Mouse (Mus musculus): ENCODE measurements around the gene Slc38a10. TPM values are rescaled to one million over a fixed set of nuclear protein-coding genes. Genes with fewer than 3 reads are reported as not detected.
A peak's percentile ranks its signal among the peaks of the same experiment; 100 is the strongest.

Gene Slc38a10
- total and polyA plus RNA-seq, 2 experiments from 2014 or later, result 65.9 to 139 TPM

GRCm38 (mm10) chr11:120159653-120160052 is 8.5 kb upstream of the Slc38a10 start:
- Histone ChIP-seq H3K9ac (replicated peaks; ENCODE audit: low read depth, low read length) (no peak overlapping the region), H3K4me1 (ENCODE audit: control insufficient read depth, insufficient read depth) (peaks cover 14% of the 10 kb centered on the region; the same call in 1 of the 2 replicates), H3K36me3 (replicated peaks; ENCODE audit: control insufficient read depth, insufficient read depth, low read length) (no peaks in the 10 kb centered on the region), H3K4me2 (ENCODE audit: low read depth, low read length) (no peak overlapping the region), H3K27ac (ENCODE audit: low read depth) (no peak overlapping the region), H3K4me3 (ENCODE audit: low read depth, low read length) (no peak overlapping the region), H3K9me3 (replicated peaks; ENCODE audit: control insufficient read depth, low read length) (no peaks in the 10 kb centered on the region), H3K27me3 (ENCODE audit: control insufficient read depth, insufficient read depth, low read length) (no peaks in the 10 kb centered on the region)
- 40% methylated on average over 5 of the region's 5 CpGs for WGBS
- no peak for ATAC-seq (ENCODE audit: insufficient read depth, low read depth)
- TF ChIP-seq EP300 (IDR thresholded peaks at IDR 0.05; ENCODE audit: low read depth) (no peak), CTCF (IDR thresholded peaks at IDR 0.05; ENCODE audit: low read depth) (no peak)
- DNase-seq (ENCODE audit: low spot score), result no peak

GRCm38 (mm10) chr11:120158828-120159227 is 7.7 kb upstream of the Slc38a10 start:
- 39% methylated on average over 5 of the region's 5 CpGs for WGBS
- no peaks in the 10 kb centered on the region for H3K9me3 ChIP-seq (replicated peaks; ENCODE audit: control insufficient read depth, low read length)
- peaks cover 14% of the 10 kb centered on the region; the same call in 1 of the 2 replicates for H3K4me1 ChIP-seq (ENCODE audit: control insufficient read depth, insufficient read depth)
- H3K9ac ChIP-seq (replicated peaks; ENCODE audit: low read depth, low read length), result no peak overlapping the region
- no peaks in the 10 kb centered on the region for H3K36me3 ChIP-seq (replicated peaks; ENCODE audit: control insufficient read depth, insufficient read depth, low read length)
- DNase-seq (ENCODE audit: low spot score) (no peak), ATAC-seq (ENCODE audit: insufficient read depth, low read depth) (0 out of 2 replicates have a peak, but pooled peaks have one; percentile 18)
- no peak overlapping the region for H3K4me3 ChIP-seq (ENCODE audit: low read depth, low read length)
- no peaks in the 10 kb centered on the region for H3K27me3 ChIP-seq (ENCODE audit: control insufficient read depth, insufficient read depth, low read length)
- no peak overlapping the region for H3K4me2 ChIP-seq (ENCODE audit: low read depth, low read length)
- TF ChIP-seq EP300 (IDR thresholded peaks at IDR 0.05; ENCODE audit: low read depth) (no peak), CTCF (IDR thresholded peaks at IDR 0.05; ENCODE audit: low read depth) (no peak)
- H3K27ac ChIP-seq (ENCODE audit: low read depth), result no peak overlapping the region

GRCm38 (mm10) chr11:120150440-120151112 is 570 bp downstream of the Slc38a10 start:
- peak overlapping the region; percentile 94 for H3K4me3 ChIP-seq (ENCODE audit: low read depth, low read length)
- H3K36me3 ChIP-seq (replicated peaks; ENCODE audit: control insufficient read depth, insufficient read depth, low read length), result 0 out of 2 replicates have a peak, but pooled peaks cover 7% of the 10 kb centered on the region
- peak overlapping the region; percentile 78 for H3K9ac ChIP-seq (replicated peaks; ENCODE audit: low read depth, low read length)
- WGBS, result under 1% methylated on average over 44 of the region's 44 CpGs
- H3K4me1 ChIP-seq (ENCODE audit: control insufficient read depth, insufficient read depth), result peaks cover 18% of the 10 kb centered on the region
- DNase-seq (ENCODE audit: low spot score) (peak; percentile 60), ATAC-seq (ENCODE audit: insufficient read depth, low read depth) (peak; percentile 13; the same call in 1 of the 2 replicates)
- H3K9me3 ChIP-seq (replicated peaks; ENCODE audit: control insufficient read depth, low read length), result no peaks in the 10 kb centered on the region
- TF ChIP-seq EP300 (IDR thresholded peaks at IDR 0.05; ENCODE audit: low read depth) (no peak), CTCF (IDR thresholded peaks at IDR 0.05; ENCODE audit: low read depth) (no peak)
- H3K4me2 ChIP-seq (ENCODE audit: low read depth, low read length), result peak overlapping the region; percentile 79
- H3K27ac ChIP-seq (ENCODE audit: low read depth), result peak overlapping the region; percentile 85
- no peaks in the 10 kb centered on the region for H3K27me3 ChIP-seq (ENCODE audit: control insufficient read depth, insufficient read depth, low read length)

DNA sequence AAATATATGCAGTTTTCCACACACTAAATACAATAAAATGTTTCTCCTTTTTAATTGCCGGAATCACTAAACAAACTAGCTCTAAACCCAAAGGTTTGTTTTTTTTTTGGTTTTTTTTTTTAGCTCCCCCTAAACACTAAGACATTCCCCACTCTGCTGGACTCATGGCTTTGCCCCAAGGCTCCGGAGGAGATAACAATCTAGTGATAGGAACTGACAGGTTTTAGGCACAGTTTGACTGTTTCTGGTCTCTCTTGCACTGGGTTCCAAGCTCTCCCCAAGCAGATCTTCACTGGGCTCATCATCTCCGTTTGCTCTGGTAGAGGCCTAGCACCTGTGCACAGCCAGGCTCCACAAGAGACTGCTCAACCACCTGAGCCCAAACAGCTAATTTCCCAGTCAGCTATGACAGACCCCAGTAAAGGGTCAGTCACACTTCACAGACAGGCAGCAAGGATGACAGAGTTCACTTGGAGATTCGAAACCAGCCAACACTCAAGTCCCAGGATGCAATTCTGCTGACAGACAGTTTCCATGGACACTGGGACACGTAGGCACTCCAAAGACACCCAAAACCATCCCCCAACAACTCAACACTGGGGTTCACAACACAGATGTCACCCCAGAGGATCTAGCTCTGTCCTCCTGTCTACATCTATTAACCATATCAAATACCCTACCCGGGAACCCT is 1.5 kb downstream of the Slc38a10 start:
- TF ChIP-seq CTCF (IDR thresholded peaks at IDR 0.05; ENCODE audit: low read depth), result no peak
- TF ChIP-seq EP300 (IDR thresholded peaks at IDR 0.05; ENCODE audit: low read depth), result no peak
- no peak overlapping the region; the same call in 1 of the 2 replicates for H3K27ac ChIP-seq (ENCODE audit: low read depth)
- WGBS, result 21% methylated on average over 6 of the region's 6 CpGs
- peaks cover 22% of the 10 kb centered on the region for H3K4me1 ChIP-seq (ENCODE audit: control insufficient read depth, insufficient read depth)
- peak overlapping the region; percentile 78 for H3K9ac ChIP-seq (replicated peaks; ENCODE audit: low read depth, low read length)
- H3K27me3 ChIP-seq (ENCODE audit: control insufficient read depth, insufficient read depth, low read length), result no peaks in the 10 kb centered on the region
- peak overlapping the region; percentile 94 for H3K4me3 ChIP-seq (ENCODE audit: low read depth, low read length)
- H3K9me3 ChIP-seq (replicated peaks; ENCODE audit: control insufficient read depth, low read length), result no peaks in the 10 kb centered on the region
- no peak for DNase-seq (ENCODE audit: low spot score)
- 0 out of 2 replicates have a peak, but pooled peaks cover 7% of the 10 kb centered on the region for H3K36me3 ChIP-seq (replicated peaks; ENCODE audit: control insufficient read depth, insufficient read depth, low read length)
- no peak for ATAC-seq (ENCODE audit: insufficient read depth, low read depth)
- peak overlapping the region; percentile 79 for H3K4me2 ChIP-seq (ENCODE audit: low read depth, low read length)

DNA sequence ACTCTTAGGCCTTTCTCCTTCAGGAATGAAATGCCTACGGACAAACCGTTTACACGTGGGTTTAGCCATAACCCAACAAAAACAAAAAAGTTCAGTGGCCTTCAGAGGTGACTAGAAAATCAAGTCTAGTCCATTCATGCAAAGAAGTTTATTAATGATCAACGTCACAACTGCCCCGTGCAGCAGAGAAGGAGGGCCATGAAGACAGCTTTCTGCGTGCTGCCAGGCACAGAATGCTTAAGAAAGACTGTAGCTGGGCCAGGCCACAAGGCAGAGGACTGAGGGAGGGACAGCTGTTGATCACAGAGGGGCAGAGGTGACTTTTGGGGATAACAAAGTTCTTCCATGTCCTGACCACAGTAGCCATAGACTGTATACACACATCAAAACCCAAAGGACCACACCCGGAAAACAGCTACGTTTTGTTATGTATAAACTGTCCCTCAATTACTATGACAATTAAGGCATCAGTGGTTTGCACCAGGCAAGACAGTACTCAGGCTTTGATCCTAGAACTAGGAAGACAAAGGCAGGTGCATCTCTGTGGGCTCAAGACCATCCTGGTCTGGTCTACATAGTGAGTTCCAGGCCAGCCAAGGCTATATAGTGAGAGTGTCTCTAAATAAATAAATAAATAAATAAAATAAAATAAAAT is 2.8 kb downstream of the Slc38a10 start:
- H3K4me3 ChIP-seq (ENCODE audit: low read depth, low read length), result no peak overlapping the region
- no peaks in the 10 kb centered on the region for H3K9me3 ChIP-seq (replicated peaks; ENCODE audit: control insufficient read depth, low read length)
- peaks cover 25% of the 10 kb centered on the region for H3K4me1 ChIP-seq (ENCODE audit: control insufficient read depth, insufficient read depth)
- ATAC-seq (ENCODE audit: insufficient read depth, low read depth) (no peak), DNase-seq (ENCODE audit: low spot score) (no peak)
- H3K9ac ChIP-seq (replicated peaks; ENCODE audit: low read depth, low read length), result no peak overlapping the region
- H3K27ac ChIP-seq (ENCODE audit: low read depth), result no peak overlapping the region
- 0 out of 2 replicates have a peak, but pooled peaks cover 7% of the 10 kb centered on the region for H3K36me3 ChIP-seq (replicated peaks; ENCODE audit: control insufficient read depth, insufficient read depth, low read length)
- TF ChIP-seq CTCF (IDR thresholded peaks at IDR 0.05; ENCODE audit: low read depth) (no peak), EP300 (IDR thresholded peaks at IDR 0.05; ENCODE audit: low read depth) (no peak)
- no peak overlapping the region for H3K4me2 ChIP-seq (ENCODE audit: low read depth, low read length)
- no peaks in the 10 kb centered on the region for H3K27me3 ChIP-seq (ENCODE audit: control insufficient read depth, insufficient read depth, low read length)
- 88% methylated on average over 8 of the region's 8 CpGs for WGBS

All from heart, postnatal 0 days (tissue).